Mouse (Mus musculus) heart, embryonic 11.5 days (tissue): ENCODE data around the gene Mcm3ap. TPM values are rescaled to one million over a fixed set of nuclear protein-coding genes. Genes with fewer than 3 reads are reported as not detected.

Experiments
- ATAC-seq: fragments of 200-750 bp; cut with Nextera tagmentation; replicated peaks from 2 replicates; pipeline ENCODE4 v1.8.0; 2017; ENCODE audit warnings: moderate library complexity; ENCODE audit not compliant: insufficient number of reproducible peaks, low FRiP score, low TSS enrichment
- H3K27ac ChIP-seq: fragments of 300-500 bp; sonication (generic); 2 replicates; pipeline ENCODE4 v1.5.1; 2014; ENCODE audit warnings: mild to moderate bottlenecking, low read depth, low read length
- H3K27me3 ChIP-seq: fragments of 300-500 bp; sonication (generic); 2 replicates; pipeline ENCODE4 v1.6.1; 2014; ENCODE audit warnings: mild to moderate bottlenecking, low read length, mixed read lengths; ENCODE audit not compliant: control insufficient read depth, insufficient read depth
- H3K36me3 ChIP-seq: fragments of 300-500 bp; sonication (generic); 2 replicates; pipeline ENCODE4 v1.6.1; 2014; ENCODE audit warnings: mild to moderate bottlenecking, low read length, moderate library complexity, mixed read lengths; ENCODE audit not compliant: control insufficient read depth, insufficient read depth
- H3K4me1 ChIP-seq: fragments of 300-500 bp; sonication (generic); 2 replicates; pipeline ENCODE4 v1.6.1; 2014; ENCODE audit warnings: low read length; ENCODE audit not compliant: control insufficient read depth, insufficient read depth
- H3K4me2 ChIP-seq: fragments of 300-500 bp; sonication (generic); 2 replicates; pipeline ENCODE4 v1.6.1; 2014; ENCODE audit warnings: mild to moderate bottlenecking, moderate library complexity
- H3K4me3 ChIP-seq: fragments of 300-500 bp; sonication (generic); 2 replicates; pipeline ENCODE4 v1.5.1; 2014; ENCODE audit warnings: low read depth, low read length
- H3K9ac ChIP-seq: fragments of 300-500 bp; sonication (generic); 2 replicates; pipeline ENCODE4 v1.6.1; 2014; ENCODE audit warnings: mild to moderate bottlenecking, low read depth, low read length, moderate library complexity
- H3K9me3 ChIP-seq: fragments of 300-500 bp; sonication (generic); replicated peaks from 2 replicates; pipeline ENCODE4 v1.6.1; 2016; ENCODE audit warnings: low read length; ENCODE audit not compliant: control insufficient read depth
- WGBS: fragments of 180-500 bp; shearing (Covaris S2); extraction: QIAGEN DNeasy Blood & Tissue Kit; methylation state at CpG from one replicate; pipeline ENCODE4 v1.1.7; 2014; ENCODE audit not compliant: insufficient replicate concordance; 5-methylcytosine and 5-hydroxymethylcytosine counted together
- polyA plus RNA-seq: library from polyadenylated mRNA; unstranded; fragments of >200 nt; fragmentation: Nextera tagmentation; extraction: Ambion mirVana; gene quantifications from 2 replicates; pipeline ENCODE4 v1.2.1, GENCODE M21; 2014

Gene Mcm3ap
- polyA plus RNA-seq, result 34.2 and 51.2 TPM in 2 replicates

GRCm38 (mm10) chr10:76468203-76469162, at the start of gene Mcm3ap, which contains the start of gene Ybey:
Gene Mcm3ap (plus strand): TSS chr10:76468927.
Gene Ybey (minus strand): TSS chr10:76469114.
- Histone ChIP-seq H3K4me3 (peak within 1 kb of the TSS; percentile 81), H3K36me3 (peaks cover 21% of the 10 kb centered on the region), H3K4me1 (peaks cover 4% of the 10 kb centered on the region; the same call in 1 of the 2 replicates), H3K9me3 (no peaks in the 10 kb centered on the region), H3K9ac (peak within 1 kb of the TSS; percentile 98), H3K27me3 (no peaks in the 10 kb centered on the region), H3K27ac (peak within 1 kb of the TSS; percentile 76), H3K4me2 (peak within 1 kb of the TSS; percentile 70)
- ATAC-seq, result peak; percentile 89
- 2% methylated on average over 55 of the region's 55 CpGs for WGBS

- WGBS, result 93% methylated on average over 7 of the region's 7 CpGs
- Histone ChIP-seq H3K9ac (no peak overlapping the region), H3K36me3 (peaks cover 41% of the 10 kb centered on the region)
Measured at GRCm38 (mm10) chr10:76425674-76426073, 43.1 kb upstream of the Mcm3ap start.

GRCm38 (mm10) chr10:76433925-76434324, 34.8 kb upstream of the Mcm3ap start:
- WGBS, result 90% methylated on average over 11 of the region's 11 CpGs
- no peak overlapping the region for H3K4me3 ChIP-seq
- no peak overlapping the region for H3K9ac ChIP-seq
- H3K36me3 ChIP-seq, result peaks cover 54% of the 10 kb centered on the region
- no peak overlapping the region for H3K4me2 ChIP-seq
- ATAC-seq, result no peak
- H3K27ac ChIP-seq, result no peak overlapping the region
- no peaks in the 10 kb centered on the region for H3K9me3 ChIP-seq
- no peaks in the 10 kb centered on the region for H3K4me1 ChIP-seq
- no peaks in the 10 kb centered on the region for H3K27me3 ChIP-seq

More at GRCm38 (mm10) chr10:76425674-76426073, 43.1 kb upstream of the Mcm3ap start:
- Histone ChIP-seq H3K4me3 (no peak overlapping the region), H3K9me3 (no peaks in the 10 kb centered on the region), H3K27ac (no peak overlapping the region), H3K27me3 (no peaks in the 10 kb centered on the region), H3K4me2 (no peak overlapping the region), H3K4me1 (no peaks in the 10 kb centered on the region)
- no peak for ATAC-seq

- no peak overlapping the region for H3K4me2 ChIP-seq
- H3K9me3 ChIP-seq, result no peaks in the 10 kb centered on the region
- no peak overlapping the region for H3K4me3 ChIP-seq
- no peak for ATAC-seq
- no peaks in the 10 kb centered on the region for H3K27me3 ChIP-seq
- WGBS, result 90% methylated on average over 9 of the region's 9 CpGs
- H3K27ac ChIP-seq, result no peak overlapping the region
- peaks cover 7% of the 10 kb centered on the region for H3K4me1 ChIP-seq
- H3K36me3 ChIP-seq, result peaks cover 42% of the 10 kb centered on the region
- no peak overlapping the region for H3K9ac ChIP-seq
Measured at GRCm38 (mm10) chr10:76439107-76439890, 29.4 kb upstream of the Mcm3ap start.

- Histone ChIP-seq H3K27ac (no peak within 1 kb of the TSS), H3K9me3 (no peaks in the 10 kb centered on the region), H3K27me3 (no peaks in the 10 kb centered on the region), H3K36me3 (peaks cover 33% of the 10 kb centered on the region), H3K4me2 (peak within 1 kb of the TSS; percentile 84), H3K4me1 (peaks cover 7% of the 10 kb centered on the region), H3K4me3 (no peak within 1 kb of the TSS), H3K9ac (no peak within 1 kb of the TSS)
- ATAC-seq, result no peak
- 93% methylated on average over 17 of the region's 17 CpGs for WGBS
Measured at GRCm38 (mm10) chr10:76440281-76440680, 28.4 kb upstream of the Mcm3ap start, which contains the start of gene AC141477.1. Gene AC141477.1 (minus strand): TSS chr10:76440444.

- peak; percentile 99 for ATAC-seq
- Histone ChIP-seq H3K4me3 (peak within 1 kb of the TSS; percentile 71), H3K4me2 (peak within 1 kb of the TSS; percentile 84), H3K9me3 (no peaks in the 10 kb centered on the region), H3K9ac (peak within 1 kb of the TSS; percentile 90), H3K4me1 (peaks cover 7% of the 10 kb centered on the region), H3K27me3 (no peaks in the 10 kb centered on the region), H3K36me3 (peaks cover 15% of the 10 kb centered on the region), H3K27ac (peak within 1 kb of the TSS; percentile 96)
- 1% methylated on average over 78 of the region's 78 CpGs for WGBS
Measured at GRCm38 (mm10) chr10:76442178-76443088, 26.3 kb upstream of the Mcm3ap start, which contains the start of gene Pcnt. Gene Pcnt (minus strand): TSS chr10:76442786.

- Histone ChIP-seq H3K4me3 (no peak overlapping the region), H3K4me1 (peaks cover 7% of the 10 kb centered on the region), H3K4me2 (no peak overlapping the region), H3K36me3 (no peaks in the 10 kb centered on the region), H3K27ac (no peak overlapping the region), H3K9me3 (no peaks in the 10 kb centered on the region), H3K27me3 (no peaks in the 10 kb centered on the region), H3K9ac (no peak overlapping the region)
- WGBS, result 69% methylated on average over 4 of the region's 4 CpGs
- no peak for ATAC-seq
Measured at GRCm38 (mm10) chr10:76445996-76446681, 22.6 kb upstream of the Mcm3ap start.
